Mouse (Mus musculus) MEL (cell line): ENCODE results near the gene Grin2b. TPM values are rescaled to one million over a fixed set of nuclear protein-coding genes. Genes with fewer than 3 reads are reported as not detected.

Experiments
- DNase-seq: peaks from one replicate; pipeline ENCODE4 v3.0.0; 2011; ENCODE audit warnings: low read depth, low spot score
- H3K27ac ChIP-seq: 2 replicates; pipeline ENCODE4 v1.5.1; 2012; ENCODE audit warnings: low read depth, mild to moderate bottlenecking, control low read depth, low read length, moderate library complexity; ENCODE audit not compliant: control insufficient read depth
- H3K27me3 ChIP-seq, 2 experiments: fragments of 150-350 bp in 1 of 2; sonication (generic) in 1 of 2; 2 replicates each; pipeline ENCODE4 v1.6.1; 2012; ENCODE audit warnings: low read length in 2 of 2, mild to moderate bottlenecking in 2 of 2, improper control_type of control experiment in 1 of 2, moderate library complexity in 1 of 2; ENCODE audit not compliant: insufficient read depth in 2 of 2, control insufficient read depth in 1 of 2
- H3K36me3 ChIP-seq, 2 experiments: 2 replicates each; pipeline ENCODE4 v1.6.1; 2012 to 2014; ENCODE audit warnings: low read length in 2 of 2, improper control_type of control experiment in 1 of 2, inconsistent platforms in 1 of 2, mild to moderate bottlenecking in 1 of 2; ENCODE audit not compliant: insufficient read depth in 2 of 2, control insufficient read depth in 1 of 2
- H3K4me1 ChIP-seq, 2 experiments: fragments of 150-350 bp in 1 of 2; sonication (generic) in 1 of 2; 2 replicates each; pipeline ENCODE4 v1.6.1; 2012; ENCODE audit warnings: low read length in 2 of 2, improper control_type of control experiment in 1 of 2, mild to moderate bottlenecking in 1 of 2; ENCODE audit not compliant: insufficient read depth in 2 of 2, control insufficient read depth in 1 of 2
- H3K4me3 ChIP-seq, 2 experiments: fragments of 150-350 bp in 1 of 2; sonication (generic) in 1 of 2; 2 replicates each; pipeline ENCODE4 v1.5.1; 2012; ENCODE audit warnings: low read depth in 2 of 2, low read length in 2 of 2, mild to moderate bottlenecking in 2 of 2, moderate library complexity in 2 of 2, control low read depth in 1 of 2, improper control_type of control experiment in 1 of 2; ENCODE audit not compliant: control insufficient read depth in 1 of 2, insufficient read depth in 1 of 2
- H3K79me2 ChIP-seq: 2 replicates; pipeline ENCODE4 v1.6.1; 2012; ENCODE audit warnings: mild to moderate bottlenecking, low read length, moderate library complexity; ENCODE audit not compliant: control insufficient read depth, poor library complexity, insufficient read depth
- H3K9ac ChIP-seq: 2 replicates; pipeline ENCODE4 v1.6.1; 2012; ENCODE audit warnings: low read depth, mild to moderate bottlenecking, control low read depth, low read length, moderate library complexity; ENCODE audit not compliant: control insufficient read depth, poor library complexity, severe bottlenecking
- H3K9me3 ChIP-seq: fragments of 150-350 bp; sonication (generic); replicated peaks from 2 replicates; pipeline ENCODE4 v1.6.1; 2012; ENCODE audit warnings: mild to moderate bottlenecking, low read length, improper control_type of control experiment, moderate library complexity; ENCODE audit not compliant: insufficient read depth
- BHLHE40 ChIP-seq: IDR thresholded peaks from 2 replicates; pipeline ENCODE4 v1.6.1; 2012; ENCODE audit warnings: low read depth, mild to moderate bottlenecking, inconsistent platforms, low read length, improper control_type of control experiment, borderline replicate concordance
- CHD1 ChIP-seq: IDR thresholded peaks from 2 replicates; pipeline ENCODE4 v1.6.1; 2012; ENCODE audit warnings: low read depth, mild to moderate bottlenecking, inconsistent platforms, low read length, improper control_type of control experiment
- CHD2 ChIP-seq: IDR thresholded peaks from 2 replicates; pipeline ENCODE4 v1.6.1; 2011; ENCODE audit warnings: low read length, improper control_type of control experiment
- E2F4 ChIP-seq: IDR thresholded peaks from 2 replicates; pipeline ENCODE4 v1.6.1; 2011; ENCODE audit warnings: low read depth, low read length, improper control_type of control experiment, borderline replicate concordance
- ELF1 ChIP-seq: IDR thresholded peaks from 2 replicates; pipeline ENCODE4 v1.6.1; 2014; ENCODE audit warnings: low read depth, mild to moderate bottlenecking, inconsistent platforms, low read length, improper control_type of control experiment, moderate library complexity
- GABPA ChIP-seq: IDR thresholded peaks from 2 replicates; pipeline ENCODE4 v1.6.1; 2012; ENCODE audit warnings: low read depth, mild to moderate bottlenecking, inconsistent platforms, low read length, improper control_type of control experiment, moderate library complexity
- GATA1 ChIP-seq: IDR thresholded peaks from 2 replicates; pipeline ENCODE4 v1.6.1; 2011; ENCODE audit warnings: low read depth, low read length, improper control_type of control experiment
- MAFK ChIP-seq: IDR thresholded peaks from 2 replicates; pipeline ENCODE4 v1.6.1; 2011; ENCODE audit warnings: low read depth, mild to moderate bottlenecking, low read length, improper control_type of control experiment, borderline replicate concordance
- MAX ChIP-seq: IDR thresholded peaks from 2 replicates; pipeline ENCODE4 v1.6.1; 2011; ENCODE audit warnings: low read length, improper control_type of control experiment
- MEF2A ChIP-seq: IDR thresholded peaks from 2 replicates; pipeline ENCODE4 v1.6.1; 2014; ENCODE audit warnings: low read depth, mild to moderate bottlenecking, inconsistent platforms, low read length, improper control_type of control experiment; ENCODE audit not compliant: poor library complexity, insufficient replicate concordance, severe bottlenecking; ENCODE audit errors: extremely low read depth
- MYB ChIP-seq: IDR thresholded peaks from 2 replicates; pipeline ENCODE4 v1.6.1; 2011; ENCODE audit warnings: mild to moderate bottlenecking, low read depth, low read length, improper control_type of control experiment
- MYC ChIP-seq: IDR thresholded peaks from 2 replicates; pipeline ENCODE4 v1.6.1; 2011; ENCODE audit warnings: low read depth, mild to moderate bottlenecking, low read length, improper control_type of control experiment, moderate library complexity
- POLR2A ChIP-seq, 2 experiments: IDR thresholded peaks; 2 replicates each; pipeline ENCODE4 v1.6.1; 2011 to 2012; ENCODE audit warnings: low read length in 2 of 2, mild to moderate bottlenecking in 2 of 2, control low read depth in 1 of 2, improper control_type of control experiment in 1 of 2, low read depth in 1 of 2, moderate library complexity in 1 of 2; ENCODE audit not compliant: control insufficient read depth in 1 of 2, insufficient read depth in 1 of 2, poor library complexity in 1 of 2
- POLR2AphosphoS2 ChIP-seq: IDR thresholded peaks from 2 replicates; pipeline ENCODE4 v1.6.1; 2011; ENCODE audit warnings: low read length, improper control_type of control experiment
- RCOR1 ChIP-seq: IDR thresholded peaks from 2 replicates; pipeline ENCODE4 v1.6.1; 2012; ENCODE audit warnings: low read depth, mild to moderate bottlenecking, inconsistent platforms, low read length, improper control_type of control experiment
- SIN3A ChIP-seq: IDR thresholded peaks from 2 replicates; pipeline ENCODE4 v1.6.1; 2012; ENCODE audit warnings: low read length, improper control_type of control experiment, inconsistent platforms
- TAL1 ChIP-seq: IDR thresholded peaks from 2 replicates; pipeline ENCODE4 v1.6.1; 2012; ENCODE audit warnings: mild to moderate bottlenecking, inconsistent platforms, low read length, moderate library complexity, mixed read lengths
- UBTF ChIP-seq: IDR thresholded peaks from 2 replicates; pipeline ENCODE4 v1.6.1; 2012; ENCODE audit warnings: low read depth, mild to moderate bottlenecking, inconsistent platforms, low read length, improper control_type of control experiment, moderate library complexity, borderline replicate concordance; ENCODE audit not compliant: insufficient read depth
- USF2 ChIP-seq, 2 experiments: IDR thresholded peaks; 2 replicates each; pipeline ENCODE4 v1.6.1; 2011 to 2012; ENCODE audit warnings: improper control_type of control experiment in 2 of 2, low read length in 2 of 2, borderline replicate concordance in 1 of 2, inconsistent platforms in 1 of 2, low read depth in 1 of 2, mild to moderate bottlenecking in 1 of 2; ENCODE audit not compliant: insufficient read depth in 1 of 2
- ZC3H11A ChIP-seq: IDR thresholded peaks from 2 replicates; pipeline ENCODE4 v1.6.1; 2012; ENCODE audit warnings: low read depth, mild to moderate bottlenecking, inconsistent platforms, low read length, improper control_type of control experiment
- ZKSCAN1 ChIP-seq: IDR thresholded peaks from 2 replicates; pipeline ENCODE4 v1.6.1; 2012; ENCODE audit warnings: low read depth, mild to moderate bottlenecking, inconsistent platforms, low read length, improper control_type of control experiment, moderate library complexity
- ZNF384 ChIP-seq: IDR thresholded peaks from 2 replicates; pipeline ENCODE4 v1.6.1; 2012; ENCODE audit warnings: low read depth, mild to moderate bottlenecking, inconsistent platforms, low read length, improper control_type of control experiment
- polyA plus RNA-seq, 2 experiments: library from polyadenylated mRNA; stranded (reverse) in 1 of 2; unstranded in 1 of 2; fragments of >175 nt in 1 of 2; fragments of >200 nt in 1 of 2; gene quantifications; 2 replicates each; pipeline versions ENCODE4 v1.2.1 to v1.2.4; 2012; ENCODE audit warnings: low replicate concordance in 2 of 2, low read depth in 1 of 2; ENCODE audit not compliant: insufficient read length in 2 of 2, insufficient read depth in 1 of 2, missing spikeins in 1 of 2
- total RNA-seq: library from RNA; depleted of rRNA; stranded (reverse); fragments of 300-350 nt; gene quantifications from 2 replicates; pipeline ENCODE4 v1.2.3, GENCODE M21; 2012

Grin2b gene
- total and polyA plus RNA-seq, 3 experiments: not detected

- no peaks in the 10 kb centered on the region for H3K27me3 ChIP-seq
- no peaks in the 10 kb centered on the region for H3K9me3 ChIP-seq
- TF ChIP-seq MAFK (no peak), POLR2A (IDR thresholded peaks at IDR 0.05; ENCODE audit: control insufficient read depth in 1 of 2, insufficient read depth in 1 of 2, low read depth in 1 of 2, low read length in 2 of 2, poor library complexity in 1 of 2) (no peak), ZNF384 (no peak), GATA1 (no peak), ZC3H11A (no peak), BHLHE40 (no peak), MYC (no peak), MYB (no peak), POLR2AphosphoS2 (no peak), USF2 (IDR thresholded peaks at IDR 0.05; ENCODE audit: borderline replicate concordance in 1 of 2, insufficient read depth in 1 of 2, low read depth in 1 of 2, low read length in 2 of 2) (no peak), GABPA (no peak), E2F4 (no peak), MEF2A (no peak), RCOR1 (no peak), TAL1 (no peak), ZKSCAN1 (no peak), CHD1 (no peak), CHD2 (no peak)
Measured at GRCm38 (mm10) chr6:136041821-136042220, 131.5 kb downstream of the Grin2b start.

GRCm38 (mm10) chr6:136040931-136041330 lies 132.4 kb downstream of the Grin2b start:
- no peak for TF ChIP-seq ELF1
- no peak for TF ChIP-seq SIN3A
- no peak for TF ChIP-seq UBTF
- no peak for TF ChIP-seq MAX
- TF ChIP-seq, all 39 proteins: peak for 0
- H3K9me3 ChIP-seq: no peaks in the 10 kb centered on the region
- no peaks in the 10 kb centered on the region for H3K79me2 ChIP-seq

More at GRCm38 (mm10) chr6:136041821-136042220, 131.5 kb downstream of the Grin2b start:
- Histone ChIP-seq H3K27ac (no peak overlapping the region), H3K9ac (no peak overlapping the region), H3K79me2 (no peaks in the 10 kb centered on the region), H3K4me3 (no peak overlapping the region), H3K4me1 (no peaks in the 10 kb centered on the region), H3K36me3 (no peaks in the 10 kb centered on the region)
- no peak for DNase-seq

More at GRCm38 (mm10) chr6:136040931-136041330, 132.4 kb downstream of the Grin2b start:
- H3K4me1 ChIP-seq: no peaks in the 10 kb centered on the region
- H3K9ac ChIP-seq: no peak overlapping the region
- H3K36me3 ChIP-seq: no peaks in the 10 kb centered on the region
- H3K27ac ChIP-seq: no peak overlapping the region
- DNase-seq: no peak
- H3K4me3 ChIP-seq: no peak overlapping the region
- H3K27me3 ChIP-seq: no peaks in the 10 kb centered on the region
